Mouse (Mus musculus) hindbrain, embryonic 15.5 days (tissue): ENCODE data around the gene Nelfb. TPM values are rescaled to one million over a fixed set of nuclear protein-coding genes. Genes with fewer than 3 reads are reported as not detected.

Experiments
- ATAC-seq: fragments of 200-750 bp; cut with Nextera tagmentation; 2 replicates; pipeline ENCODE4 v1.8.0; 2017; ENCODE audit warnings: low read depth, moderate number of reproducible peaks, moderate TSS enrichment; ENCODE audit not compliant: low FRiP score
- H3K27ac ChIP-seq: fragments of 300-500 bp; sonication (generic); replicated peaks from 2 replicates; pipeline ENCODE4 v1.5.1; 2015; ENCODE audit warnings: mild to moderate bottlenecking, inconsistent platforms
- H3K27me3 ChIP-seq: fragments of 300-500 bp; sonication (generic); 2 replicates; pipeline ENCODE4 v1.6.1; 2015; ENCODE audit warnings: control low read depth, inconsistent platforms
- H3K36me3 ChIP-seq: fragments of 300-500 bp; sonication (generic); 2 replicates; pipeline ENCODE4 v1.6.1; 2015; ENCODE audit warnings: control low read depth, inconsistent platforms
- H3K4me1 ChIP-seq: fragments of 300-500 bp; sonication (generic); replicated peaks from 2 replicates; pipeline ENCODE4 v1.6.1; 2015; ENCODE audit warnings: control low read depth, inconsistent platforms
- H3K4me2 ChIP-seq: fragments of 300-500 bp; sonication (generic); 2 replicates; pipeline ENCODE4 v1.6.1; 2015; ENCODE audit warnings: moderate library complexity, mild to moderate bottlenecking, inconsistent platforms
- H3K4me3 ChIP-seq: fragments of 300-500 bp; sonication (generic); 2 replicates; pipeline ENCODE4 v1.5.1; 2015; ENCODE audit warnings: mild to moderate bottlenecking, inconsistent platforms
- H3K9ac ChIP-seq: fragments of 300-500 bp; sonication (generic); 2 replicates; pipeline ENCODE4 v1.6.1; 2015; ENCODE audit warnings: inconsistent platforms
- H3K9me3 ChIP-seq: fragments of 300-500 bp; sonication (generic); 2 replicates; pipeline ENCODE4 v1.6.1; 2016; ENCODE audit warnings: control low read depth, inconsistent platforms
- WGBS: fragments of 180-500 bp; shearing (Covaris S2); methylation state at CpG from one replicate; pipeline ENCODE4 v1.1.7; 2015; 5-methylcytosine and 5-hydroxymethylcytosine counted together
- polyA plus RNA-seq: library from polyadenylated mRNA; unstranded; fragments of >200 nt; fragmentation: Nextera tagmentation; extraction: Ambion mirVana; gene quantifications from 2 replicates; pipeline ENCODE4 v1.2.1, GENCODE M21; 2015

The Nelfb gene
- polyA plus RNA-seq, 1 experiment from 2014 or later: 108 TPM

- Histone ChIP-seq H3K9me3 (no peaks in the 10 kb centered on the region), H3K4me1 (peaks cover 13% of the 10 kb centered on the region), H3K36me3 (no peaks in the 10 kb centered on the region), H3K27ac (0 out of 2 replicates have a peak overlapping the region, but pooled peaks have one; percentile 68), H3K4me3 (no peak overlapping the region), H3K27me3 (no peaks in the 10 kb centered on the region), H3K9ac (no peak overlapping the region), H3K4me2 (peak overlapping the region; percentile 38)
- ATAC-seq: no peak
- 67% methylated on average over 6 of the region's 6 CpGs for WGBS
Observed at GRCm38 (mm10) chr2:25228995-25229530, 17.8 kb upstream of the Nelfb start.

GRCm38 (mm10) chr2:25228431-25228889, 17.2 kb upstream of the Nelfb start:
- H3K9ac ChIP-seq: no peak overlapping the region
- H3K27me3 ChIP-seq: no peaks in the 10 kb centered on the region
- peaks cover 18% of the 10 kb centered on the region for H3K4me1 ChIP-seq
- 2% methylated on average over 7 of the region's 7 CpGs for WGBS
- H3K4me3 ChIP-seq: peak overlapping the region; percentile 20; the same call in 1 of the 2 replicates
- no peak for ATAC-seq
- no peaks in the 10 kb centered on the region for H3K9me3 ChIP-seq
- H3K4me2 ChIP-seq: peak overlapping the region; percentile 38
- H3K27ac ChIP-seq: peak overlapping the region; percentile 68
- H3K36me3 ChIP-seq: no peaks in the 10 kb centered on the region

- Histone ChIP-seq H3K4me2 (no peak overlapping the region), H3K36me3 (no peaks in the 10 kb centered on the region), H3K4me1 (peaks cover 24% of the 10 kb centered on the region), H3K9me3 (no peaks in the 10 kb centered on the region), H3K27me3 (no peaks in the 10 kb centered on the region), H3K27ac (no peak overlapping the region), H3K9ac (no peak overlapping the region), H3K4me3 (no peak overlapping the region)
- 90% methylated on average over 4 of the region's 4 CpGs for WGBS
- no peak for ATAC-seq
Observed at GRCm38 (mm10) chr2:25227406-25227805, 16.1 kb upstream of the Nelfb start.

GRCm38 (mm10) chr2:25226864-25227263, 15.6 kb upstream of the Nelfb start:
- no peak for ATAC-seq
- H3K27ac ChIP-seq: no peak overlapping the region
- H3K9me3 ChIP-seq: no peaks in the 10 kb centered on the region
- H3K36me3 ChIP-seq: peaks cover 2% of the 10 kb centered on the region
- H3K4me1 ChIP-seq: peaks cover 24% of the 10 kb centered on the region
- H3K4me2 ChIP-seq: no peak overlapping the region
- no peak overlapping the region for H3K4me3 ChIP-seq
- no peak overlapping the region for H3K9ac ChIP-seq
- no peaks in the 10 kb centered on the region for H3K27me3 ChIP-seq
- 75% methylated on average over 5 of the region's 5 CpGs for WGBS

- Histone ChIP-seq H3K36me3 (peaks cover 5% of the 10 kb centered on the region), H3K27ac (peak overlapping the region; percentile 99), H3K4me3 (0 out of 2 replicates have a peak overlapping the region, but pooled peaks have one; percentile 72), H3K4me1 (peaks cover 24% of the 10 kb centered on the region), H3K9ac (no peak overlapping the region), H3K4me2 (peak overlapping the region; percentile 54), H3K9me3 (no peaks in the 10 kb centered on the region), H3K27me3 (no peaks in the 10 kb centered on the region)
- WGBS: 72% methylated on average over 8 of the region's 8 CpGs
- no peak for ATAC-seq
Observed at GRCm38 (mm10) chr2:25225811-25226379, 14.6 kb upstream of the Nelfb start.

- Histone ChIP-seq H3K27me3 (no peaks in the 10 kb centered on the region), H3K36me3 (peaks cover 5% of the 10 kb centered on the region), H3K9ac (peak overlapping the region; percentile 62), H3K4me2 (peak overlapping the region; percentile 54), H3K4me1 (peaks cover 24% of the 10 kb centered on the region), H3K27ac (peak overlapping the region; percentile 99), H3K9me3 (no peaks in the 10 kb centered on the region), H3K4me3 (peak overlapping the region; percentile 72)
- WGBS: 2% methylated on average over 40 of the region's 41 CpGs
- peak; percentile 98 for ATAC-seq
Observed at GRCm38 (mm10) chr2:25224766-25225752, 13.8 kb upstream of the Nelfb start.

GRCm38 (mm10) chr2:25224492-25224765, 13.1 kb upstream of the Nelfb start, which contains the start of gene Tubb4b:
TSS of gene Tubb4b (minus strand) at chr2:25224702.
- peaks cover 24% of the 10 kb centered on the region for H3K4me1 ChIP-seq
- no peaks in the 10 kb centered on the region for H3K27me3 ChIP-seq
- H3K27ac ChIP-seq: peak within 1 kb of the TSS; percentile 99
- ATAC-seq: no peak
- H3K4me3 ChIP-seq: peak within 1 kb of the TSS; percentile 72
- H3K4me2 ChIP-seq: peak within 1 kb of the TSS; percentile 94
- peak within 1 kb of the TSS; percentile 70 for H3K9ac ChIP-seq
- no peaks in the 10 kb centered on the region for H3K9me3 ChIP-seq
- WGBS: 0% methylated on average over 17 of the region's 17 CpGs
- peaks cover 5% of the 10 kb centered on the region for H3K36me3 ChIP-seq

- H3K27me3 ChIP-seq: no peaks in the 10 kb centered on the region
- peak overlapping the region; percentile 93 for H3K27ac ChIP-seq
- peak overlapping the region; percentile 72 for H3K4me3 ChIP-seq
- WGBS: 3% methylated on average over 53 of the region's 53 CpGs
- peak overlapping the region; percentile 70 for H3K9ac ChIP-seq
- peaks cover 5% of the 10 kb centered on the region for H3K36me3 ChIP-seq
- ATAC-seq: no peak; the same call in 1 of the 2 replicates
- peaks cover 23% of the 10 kb centered on the region for H3K4me1 ChIP-seq
- no peaks in the 10 kb centered on the region for H3K9me3 ChIP-seq
- H3K4me2 ChIP-seq: peak overlapping the region; percentile 94
Observed at GRCm38 (mm10) chr2:25223681-25224491, 12.6 kb upstream of the Nelfb start.

GRCm38 (mm10) chr2:25221331-25221772, 10.1 kb upstream of the Nelfb start:
- 66% methylated on average over 5 of the region's 5 CpGs for WGBS
- peaks cover 18% of the 10 kb centered on the region for H3K4me1 ChIP-seq

GRCm38 (mm10) chr2:25218445-25218844, 7.2 kb upstream of the Nelfb start, which contains the start of gene Fam166a:
TSS of gene Fam166a (plus strand) at chr2:25218745.
- peaks cover 6% of the 10 kb centered on the region for H3K4me1 ChIP-seq
- 0 out of 2 replicates have a peak, but pooled peaks cover 3% of the 10 kb centered on the region for H3K27me3 ChIP-seq
- no peak for ATAC-seq
- H3K4me2 ChIP-seq: no peak within 1 kb of the TSS
- peaks cover 5% of the 10 kb centered on the region for H3K36me3 ChIP-seq
- no peak within 1 kb of the TSS for H3K9ac ChIP-seq
- H3K4me3 ChIP-seq: no peak within 1 kb of the TSS
- H3K9me3 ChIP-seq: no peaks in the 10 kb centered on the region
- H3K27ac ChIP-seq: no peak within 1 kb of the TSS

More at GRCm38 (mm10) chr2:25221331-25221772, 10.1 kb upstream of the Nelfb start:
- Histone ChIP-seq H3K4me3 (no peak overlapping the region), H3K36me3 (peaks cover 5% of the 10 kb centered on the region), H3K27me3 (no peaks in the 10 kb centered on the region), H3K9me3 (no peaks in the 10 kb centered on the region), H3K9ac (no peak overlapping the region), H3K27ac (no peak overlapping the region), H3K4me2 (no peak overlapping the region)
- ATAC-seq: no peak

- Histone ChIP-seq H3K36me3 (peaks cover 5% of the 10 kb centered on the region), H3K9ac (no peak overlapping the region), H3K4me2 (no peak overlapping the region), H3K27ac (no peak overlapping the region), H3K27me3 (0 out of 2 replicates have a peak, but pooled peaks cover 3% of the 10 kb centered on the region), H3K9me3 (no peaks in the 10 kb centered on the region), H3K4me3 (no peak overlapping the region), H3K4me1 (no peaks in the 10 kb centered on the region)
- 69% methylated on average over 2 of the region's 2 CpGs for WGBS
- no peak for ATAC-seq
Observed at GRCm38 (mm10) chr2:25217666-25218065, 6.4 kb upstream of the Nelfb start.
